Mouse (Mus musculus): ENCODE data around the gene Pabpn1l.

- TF ChIP-seq CTCF (conservative IDR thresholded peaks at IDR 0.05; ENCODE audit: low read length) (no peak), NANOG (IDR thresholded peaks at IDR 0.05; ENCODE audit: borderline replicate concordance, low read length) (no peak)
Observed at GRCm38 (mm10) chr8:122623844-122624642, 1.5 kb upstream of the Pabpn1l start.

Measured in E14TG2a.4 (cell line).